Mouse (Mus musculus) hindbrain, embryonic 15.5 days (tissue): ENCODE measurements at regions not wholly inside any gene's neighbourhood (a gene's known extent, or its start where the extent isn't known, plus 50 kb on each side); places are given as distances from the start of the nearest gene placed in this dataset.

Source experiments
- ATAC-seq: fragments of 200-750 bp; cut with Nextera tagmentation; 2 replicates; pipeline ENCODE4 v1.8.0; 2017; ENCODE audit warnings: low read depth, moderate number of reproducible peaks, moderate TSS enrichment; ENCODE audit not compliant: low FRiP score
- H3K27ac ChIP-seq: fragments of 300-500 bp; sonication (generic); replicated peaks from 2 replicates; pipeline ENCODE4 v1.5.1; 2015; ENCODE audit warnings: mild to moderate bottlenecking, inconsistent platforms
- H3K27me3 ChIP-seq: fragments of 300-500 bp; sonication (generic); 2 replicates; pipeline ENCODE4 v1.6.1; 2015; ENCODE audit warnings: control low read depth, inconsistent platforms
- H3K36me3 ChIP-seq: fragments of 300-500 bp; sonication (generic); 2 replicates; pipeline ENCODE4 v1.6.1; 2015; ENCODE audit warnings: control low read depth, inconsistent platforms
- H3K4me1 ChIP-seq: fragments of 300-500 bp; sonication (generic); replicated peaks from 2 replicates; pipeline ENCODE4 v1.6.1; 2015; ENCODE audit warnings: control low read depth, inconsistent platforms
- H3K4me2 ChIP-seq: fragments of 300-500 bp; sonication (generic); 2 replicates; pipeline ENCODE4 v1.6.1; 2015; ENCODE audit warnings: moderate library complexity, mild to moderate bottlenecking, inconsistent platforms
- H3K4me3 ChIP-seq: fragments of 300-500 bp; sonication (generic); 2 replicates; pipeline ENCODE4 v1.5.1; 2015; ENCODE audit warnings: mild to moderate bottlenecking, inconsistent platforms
- H3K9ac ChIP-seq: fragments of 300-500 bp; sonication (generic); 2 replicates; pipeline ENCODE4 v1.6.1; 2015; ENCODE audit warnings: inconsistent platforms
- H3K9me3 ChIP-seq: fragments of 300-500 bp; sonication (generic); 2 replicates; pipeline ENCODE4 v1.6.1; 2016; ENCODE audit warnings: control low read depth, inconsistent platforms
- WGBS: fragments of 180-500 bp; shearing (Covaris S2); methylation state at CpG from one replicate; pipeline ENCODE4 v1.1.7; 2015; 5-methylcytosine and 5-hydroxymethylcytosine counted together

GRCm38 (mm10) chr7:40195366-40195765 lies 677.8 kb downstream of the Zfp619 start:
- no peak for ATAC-seq
- WGBS = 81% methylated on average over 3 of the region's 3 CpGs
- Histone ChIP-seq H3K4me1 (no peaks in the 10 kb centered on the region), H3K9ac (no peak overlapping the region), H3K4me3 (no peak overlapping the region), H3K9me3 (no peaks in the 10 kb centered on the region), H3K4me2 (no peak overlapping the region), H3K36me3 (no peaks in the 10 kb centered on the region), H3K27ac (no peak overlapping the region), H3K27me3 (no peaks in the 10 kb centered on the region)

GRCm38 (mm10) chr7:40202615-40203014 lies 685.0 kb downstream of the Zfp619 start:
- ATAC-seq = no peak
- no peak overlapping the region for H3K4me2 ChIP-seq
- no peak overlapping the region for H3K4me3 ChIP-seq
- H3K27me3 ChIP-seq = no peaks in the 10 kb centered on the region
- H3K9me3 ChIP-seq = no peaks in the 10 kb centered on the region
- 89% methylated on average over 1 of the region's 1 CpGs for WGBS
- no peak overlapping the region for H3K27ac ChIP-seq
- H3K9ac ChIP-seq = no peak overlapping the region
- no peaks in the 10 kb centered on the region for H3K36me3 ChIP-seq
- no peaks in the 10 kb centered on the region for H3K4me1 ChIP-seq

- H3K4me2 ChIP-seq = no peak overlapping the region
- 77% methylated on average over 5 of the region's 5 CpGs for WGBS
These were observed 686.2 kb upstream of the Vstm2b start for GRCm38 (mm10) chr7:40211956-40212355.

GRCm38 (mm10) chr7:40212576-40212975 lies 685.6 kb upstream of the Vstm2b start:
- H3K36me3 ChIP-seq = no peaks in the 10 kb centered on the region
- H3K4me1 ChIP-seq = no peaks in the 10 kb centered on the region
- ATAC-seq = no peak
- H3K27me3 ChIP-seq = no peaks in the 10 kb centered on the region
- H3K27ac ChIP-seq = no peak overlapping the region
- H3K4me3 ChIP-seq = no peak overlapping the region
- no peaks in the 10 kb centered on the region for H3K9me3 ChIP-seq
- H3K4me2 ChIP-seq = no peak overlapping the region
- H3K9ac ChIP-seq = no peak overlapping the region
- WGBS = 58% methylated on average over 2 of the region's 2 CpGs

More at GRCm38 (mm10) chr7:40211956-40212355, 686.2 kb upstream of the Vstm2b start:
- no peak overlapping the region for H3K9ac ChIP-seq
- ATAC-seq = no peak
- no peaks in the 10 kb centered on the region for H3K4me1 ChIP-seq
- H3K27ac ChIP-seq = no peak overlapping the region
- H3K4me3 ChIP-seq = no peak overlapping the region
- H3K9me3 ChIP-seq = no peaks in the 10 kb centered on the region
- H3K27me3 ChIP-seq = no peaks in the 10 kb centered on the region
- H3K36me3 ChIP-seq = no peaks in the 10 kb centered on the region

GRCm38 (mm10) chr7:40213646-40214045 lies 684.5 kb upstream of the Vstm2b start:
- Histone ChIP-seq H3K27me3 (no peaks in the 10 kb centered on the region), H3K36me3 (no peaks in the 10 kb centered on the region), H3K9me3 (no peaks in the 10 kb centered on the region), H3K4me1 (no peaks in the 10 kb centered on the region), H3K4me2 (no peak overlapping the region), H3K4me3 (no peak overlapping the region), H3K27ac (no peak overlapping the region), H3K9ac (no peak overlapping the region)
- ATAC-seq = no peak
- WGBS = 80% methylated on average over 2 of the region's 2 CpGs

GRCm38 (mm10) chr7:40214395-40214794 lies 683.7 kb upstream of the Vstm2b start:
- WGBS = 58% methylated on average over 4 of the region's 4 CpGs
- ATAC-seq = no peak

GRCm38 (mm10) chr7:40215271-40215670 lies 682.9 kb upstream of the Vstm2b start:
- Histone ChIP-seq H3K4me1 (no peaks in the 10 kb centered on the region), H3K9ac (no peak overlapping the region), H3K27ac (no peak overlapping the region), H3K4me2 (no peak overlapping the region), H3K9me3 (no peaks in the 10 kb centered on the region), H3K36me3 (no peaks in the 10 kb centered on the region), H3K4me3 (no peak overlapping the region), H3K27me3 (no peaks in the 10 kb centered on the region)
- WGBS = 86% methylated on average over 2 of the region's 2 CpGs
- ATAC-seq = no peak

More at GRCm38 (mm10) chr7:40214395-40214794, 683.7 kb upstream of the Vstm2b start:
- no peak overlapping the region for H3K27ac ChIP-seq
- H3K4me2 ChIP-seq = no peak overlapping the region
- H3K4me1 ChIP-seq = no peaks in the 10 kb centered on the region
- no peaks in the 10 kb centered on the region for H3K27me3 ChIP-seq
- no peak overlapping the region for H3K9ac ChIP-seq
- no peaks in the 10 kb centered on the region for H3K9me3 ChIP-seq
- H3K36me3 ChIP-seq = no peaks in the 10 kb centered on the region
- H3K4me3 ChIP-seq = no peak overlapping the region

- Histone ChIP-seq H3K36me3 (no peaks in the 10 kb centered on the region), H3K9ac (no peak overlapping the region), H3K27me3 (no peaks in the 10 kb centered on the region), H3K4me1 (no peaks in the 10 kb centered on the region), H3K4me3 (no peak overlapping the region), H3K9me3 (no peaks in the 10 kb centered on the region), H3K4me2 (no peak overlapping the region), H3K27ac (no peak overlapping the region)
- 89% methylated on average over 4 of the region's 4 CpGs for WGBS
- ATAC-seq = no peak
These were observed 677.6 kb upstream of the Vstm2b start for GRCm38 (mm10) chr7:40220549-40220948.

- WGBS = 74% methylated on average over 8 of the region's 8 CpGs
- Histone ChIP-seq H3K9me3 (no peaks in the 10 kb centered on the region), H3K4me3 (no peak overlapping the region), H3K4me2 (no peak overlapping the region), H3K4me1 (no peaks in the 10 kb centered on the region), H3K36me3 (no peaks in the 10 kb centered on the region), H3K27me3 (no peaks in the 10 kb centered on the region), H3K27ac (no peak overlapping the region), H3K9ac (no peak overlapping the region)
- ATAC-seq = peak; percentile 42; the same call in 1 of the 2 replicates
These were observed 652.9 kb upstream of the Vstm2b start for GRCm38 (mm10) chr7:40245188-40245587.

GRCm38 (mm10) chr7:40248521-40248920 lies 649.6 kb upstream of the Vstm2b start:
- no peak overlapping the region for H3K4me3 ChIP-seq
- no peaks in the 10 kb centered on the region for H3K4me1 ChIP-seq
- H3K36me3 ChIP-seq = no peaks in the 10 kb centered on the region
- ATAC-seq = no peak
- H3K27me3 ChIP-seq = no peaks in the 10 kb centered on the region
- no peak overlapping the region for H3K9ac ChIP-seq
- H3K4me2 ChIP-seq = no peak overlapping the region
- H3K9me3 ChIP-seq = no peaks in the 10 kb centered on the region
- WGBS = 90% methylated on average over 2 of the region's 2 CpGs
- H3K27ac ChIP-seq = no peak overlapping the region

GRCm38 (mm10) chr7:40253486-40253885 lies 644.6 kb upstream of the Vstm2b start:
- H3K27me3 ChIP-seq = no peaks in the 10 kb centered on the region
- H3K9me3 ChIP-seq = no peaks in the 10 kb centered on the region
- H3K9ac ChIP-seq = no peak overlapping the region
- H3K4me3 ChIP-seq = no peak overlapping the region
- WGBS = 77% methylated on average over 2 of the region's 2 CpGs
- no peak overlapping the region for H3K4me2 ChIP-seq
- H3K4me1 ChIP-seq = no peaks in the 10 kb centered on the region
- H3K36me3 ChIP-seq = no peaks in the 10 kb centered on the region
- no peak overlapping the region for H3K27ac ChIP-seq
- no peak for ATAC-seq

- WGBS = 63% methylated on average over 1 of the region's 1 CpGs
- Histone ChIP-seq H3K36me3 (no peaks in the 10 kb centered on the region), H3K27me3 (no peaks in the 10 kb centered on the region), H3K4me2 (no peak overlapping the region), H3K9ac (no peak overlapping the region), H3K4me1 (no peaks in the 10 kb centered on the region), H3K27ac (no peak overlapping the region), H3K4me3 (no peak overlapping the region), H3K9me3 (no peaks in the 10 kb centered on the region)
- ATAC-seq = no peak
These were observed 640.3 kb upstream of the Vstm2b start for GRCm38 (mm10) chr7:40257733-40258376.

GRCm38 (mm10) chr7:40258377-40258739 lies 639.8 kb upstream of the Vstm2b start:
- ATAC-seq = 0 out of 2 replicates have a peak, but pooled peaks have one; percentile 34
- no peaks in the 10 kb centered on the region for H3K4me1 ChIP-seq
- 42% methylated on average over 6 of the region's 6 CpGs for WGBS

More at GRCm38 (mm10) chr7:40258377-40258739, 639.8 kb upstream of the Vstm2b start:
- no peaks in the 10 kb centered on the region for H3K27me3 ChIP-seq
- H3K9me3 ChIP-seq = no peaks in the 10 kb centered on the region
- H3K4me2 ChIP-seq = no peak overlapping the region
- H3K36me3 ChIP-seq = no peaks in the 10 kb centered on the region
- H3K27ac ChIP-seq = no peak overlapping the region
- H3K9ac ChIP-seq = no peak overlapping the region
- H3K4me3 ChIP-seq = no peak overlapping the region
